Mouse (Mus musculus): ENCODE results near the gene Clec2l. TPM values are rescaled to one million over a fixed set of nuclear protein-coding genes. Genes with fewer than 3 reads are reported as not detected.
"Not testable (repeated sequence)": the region's sequence is repeated elsewhere in the genome, so short reads cannot be mapped to it uniquely, and the experiment has no call there.

The Clec2l gene
- polyA plus RNA-seq, 1 experiment from 2014 or later: 1.0 TPM

DNA sequence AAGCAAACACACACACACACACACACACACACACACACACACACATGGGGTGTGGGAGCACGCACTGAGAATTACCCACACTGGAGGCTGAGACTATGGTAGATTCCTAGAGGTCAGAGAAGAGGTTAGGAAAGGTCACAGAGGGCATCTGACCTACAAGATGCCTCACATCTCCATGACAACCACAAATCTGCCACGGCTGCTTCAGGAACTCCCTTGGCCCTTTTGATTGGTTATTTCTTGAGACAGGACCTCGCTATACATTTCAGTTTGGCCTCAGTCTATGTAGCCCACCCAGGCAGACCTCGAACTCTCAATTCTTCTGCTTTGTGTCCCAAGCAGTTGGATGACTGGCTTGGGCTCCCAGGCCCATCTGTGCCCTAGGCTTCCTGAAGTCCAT, 1.2 kb upstream of the Clec2l start:
- no peak for ATAC-seq (ENCODE audit: low FRiP score, low TSS enrichment)
- Histone ChIP-seq H3K4me2 (replicated peaks; ENCODE audit: low read depth, low read length) (no peak overlapping the region), H3K27ac (ENCODE audit: low read length) (no peak overlapping the region), H3K9me3 (ENCODE audit: low read length) (no peaks in the 10 kb centered on the region), H3K4me3 (ENCODE audit: low read length) (no peak overlapping the region), H3K27me3 (ENCODE audit: insufficient read depth, low read length) (peaks cover 23% of the 10 kb centered on the region), H3K4me1 (ENCODE audit: insufficient read depth, low read length) (no peaks in the 10 kb centered on the region), H3K36me3 (ENCODE audit: insufficient read depth, low read length) (no peaks in the 10 kb centered on the region), H3K9ac (replicated peaks; ENCODE audit: low read length) (no peak overlapping the region)
- WGBS: 75% methylated on average over 4 of the region's 4 CpGs

GRCm38 (mm10) chr6:38669580-38669979, 6.7 kb downstream of the Clec2l start:
- Histone ChIP-seq H3K9ac (replicated peaks; ENCODE audit: low read length) (no peak overlapping the region), H3K27ac (ENCODE audit: low read length) (no peak overlapping the region), H3K4me1 (ENCODE audit: insufficient read depth, low read length) (no peaks in the 10 kb centered on the region), H3K36me3 (ENCODE audit: insufficient read depth, low read length) (no peaks in the 10 kb centered on the region), H3K4me3 (ENCODE audit: low read length) (no peak overlapping the region), H3K9me3 (ENCODE audit: low read length) (no peaks in the 10 kb centered on the region), H3K27me3 (ENCODE audit: insufficient read depth, low read length) (0 out of 2 replicates have a peak, but pooled peaks cover 5% of the 10 kb centered on the region), H3K4me2 (replicated peaks; ENCODE audit: low read depth, low read length) (no peak overlapping the region)
- ATAC-seq (ENCODE audit: low FRiP score, low TSS enrichment): no peak
- 73% methylated on average over 6 of the region's 6 CpGs for WGBS

- H3K4me2 ChIP-seq (replicated peaks; ENCODE audit: low read depth, low read length); H3K9ac ChIP-seq (replicated peaks; ENCODE audit: low read length); H3K27me3 ChIP-seq (ENCODE audit: insufficient read depth, low read length); H3K27ac ChIP-seq (ENCODE audit: low read length); H3K9me3 ChIP-seq (ENCODE audit: low read length); H3K4me1 ChIP-seq (ENCODE audit: insufficient read depth, low read length); H3K36me3 ChIP-seq (ENCODE audit: insufficient read depth, low read length); ATAC-seq (ENCODE audit: low FRiP score, low TSS enrichment); H3K4me3 ChIP-seq (ENCODE audit: low read length): not testable (repeated sequence)
- WGBS: 80% methylated on average over 1 of the region's 1 CpGs
Observed at GRCm38 (mm10) chr6:38670488-38670887, 7.6 kb downstream of the Clec2l start.

- H3K4me3 ChIP-seq (ENCODE audit: low read length): no peak overlapping the region
- 89% methylated on average over 7 of the region's 7 CpGs for WGBS
- no peak overlapping the region for H3K27ac ChIP-seq (ENCODE audit: low read length)
- no peak for ATAC-seq (ENCODE audit: low FRiP score, low TSS enrichment)
- H3K9me3 ChIP-seq (ENCODE audit: low read length): no peaks in the 10 kb centered on the region
- H3K36me3 ChIP-seq (ENCODE audit: insufficient read depth, low read length): no peaks in the 10 kb centered on the region
- H3K9ac ChIP-seq (replicated peaks; ENCODE audit: low read length): no peak overlapping the region
- no peaks in the 10 kb centered on the region for H3K27me3 ChIP-seq (ENCODE audit: insufficient read depth, low read length)
- H3K4me1 ChIP-seq (ENCODE audit: insufficient read depth, low read length): no peaks in the 10 kb centered on the region
- H3K4me2 ChIP-seq (replicated peaks; ENCODE audit: low read depth, low read length): no peak overlapping the region
Observed at GRCm38 (mm10) chr6:38671270-38671669, 8.4 kb downstream of the Clec2l start.

GRCm38 (mm10) chr6:38672011-38672410, 9.1 kb downstream of the Clec2l start:
- Histone ChIP-seq H3K9me3 (ENCODE audit: low read length) (no peaks in the 10 kb centered on the region), H3K4me3 (ENCODE audit: low read length) (no peak overlapping the region), H3K27ac (ENCODE audit: low read length) (no peak overlapping the region), H3K36me3 (ENCODE audit: insufficient read depth, low read length) (no peaks in the 10 kb centered on the region), H3K4me2 (replicated peaks; ENCODE audit: low read depth, low read length) (no peak overlapping the region), H3K27me3 (ENCODE audit: insufficient read depth, low read length) (no peaks in the 10 kb centered on the region), H3K4me1 (ENCODE audit: insufficient read depth, low read length) (no peaks in the 10 kb centered on the region), H3K9ac (replicated peaks; ENCODE audit: low read length) (no peak overlapping the region)
- 74% methylated on average over 3 of the region's 3 CpGs for WGBS
- no peak for ATAC-seq (ENCODE audit: low FRiP score, low TSS enrichment)

- WGBS: 84% methylated on average over 6 of the region's 6 CpGs
- no peak overlapping the region for H3K4me2 ChIP-seq (replicated peaks; ENCODE audit: low read depth, low read length)
- H3K36me3 ChIP-seq (ENCODE audit: insufficient read depth, low read length): no peaks in the 10 kb centered on the region
- no peaks in the 10 kb centered on the region for H3K4me1 ChIP-seq (ENCODE audit: insufficient read depth, low read length)
- no peak overlapping the region for H3K9ac ChIP-seq (replicated peaks; ENCODE audit: low read length)
- H3K9me3 ChIP-seq (ENCODE audit: low read length): no peaks in the 10 kb centered on the region
- no peaks in the 10 kb centered on the region for H3K27me3 ChIP-seq (ENCODE audit: insufficient read depth, low read length)
- no peak for ATAC-seq (ENCODE audit: low FRiP score, low TSS enrichment)
- no peak overlapping the region for H3K4me3 ChIP-seq (ENCODE audit: low read length)
- H3K27ac ChIP-seq (ENCODE audit: low read length): no peak overlapping the region
Observed at GRCm38 (mm10) chr6:38676217-38676616, 13.3 kb downstream of the Clec2l start.

- no peak for ATAC-seq (ENCODE audit: low FRiP score, low TSS enrichment)
- no peaks in the 10 kb centered on the region for H3K36me3 ChIP-seq (ENCODE audit: insufficient read depth, low read length)
- H3K9me3 ChIP-seq (ENCODE audit: low read length): no peaks in the 10 kb centered on the region
- H3K27me3 ChIP-seq (ENCODE audit: insufficient read depth, low read length): no peaks in the 10 kb centered on the region
- no peak overlapping the region for H3K4me2 ChIP-seq (replicated peaks; ENCODE audit: low read depth, low read length)
- 76% methylated on average over 14 of the region's 14 CpGs for WGBS
- no peak overlapping the region for H3K9ac ChIP-seq (replicated peaks; ENCODE audit: low read length)
- H3K27ac ChIP-seq (ENCODE audit: low read length): no peak overlapping the region
- no peak overlapping the region for H3K4me3 ChIP-seq (ENCODE audit: low read length)
- no peaks in the 10 kb centered on the region for H3K4me1 ChIP-seq (ENCODE audit: insufficient read depth, low read length)
Observed at GRCm38 (mm10) chr6:38676723-38677122, 13.9 kb downstream of the Clec2l start.

GRCm38 (mm10) chr6:38677629-38678028, 14.8 kb downstream of the Clec2l start:
- no peak overlapping the region for H3K9ac ChIP-seq (replicated peaks; ENCODE audit: low read length)
- no peaks in the 10 kb centered on the region for H3K36me3 ChIP-seq (ENCODE audit: insufficient read depth, low read length)
- H3K4me3 ChIP-seq (ENCODE audit: low read length): no peak overlapping the region
- no peaks in the 10 kb centered on the region for H3K9me3 ChIP-seq (ENCODE audit: low read length)
- no peak overlapping the region for H3K27ac ChIP-seq (ENCODE audit: low read length)
- no peak overlapping the region for H3K4me2 ChIP-seq (replicated peaks; ENCODE audit: low read depth, low read length)
- no peaks in the 10 kb centered on the region for H3K27me3 ChIP-seq (ENCODE audit: insufficient read depth, low read length)
- 77% methylated on average over 9 of the region's 9 CpGs for WGBS
- no peaks in the 10 kb centered on the region for H3K4me1 ChIP-seq (ENCODE audit: insufficient read depth, low read length)
- ATAC-seq (ENCODE audit: low FRiP score, low TSS enrichment): no peak

GRCm38 (mm10) chr6:38682532-38682931, 19.7 kb downstream of the Clec2l start:
- no peak for ATAC-seq (ENCODE audit: low FRiP score, low TSS enrichment)
- Histone ChIP-seq H3K4me3 (ENCODE audit: low read length) (no peak overlapping the region), H3K4me2 (replicated peaks; ENCODE audit: low read depth, low read length) (no peak overlapping the region), H3K36me3 (ENCODE audit: insufficient read depth, low read length) (peaks cover 4% of the 10 kb centered on the region; the same call in 1 of the 2 replicates), H3K9me3 (ENCODE audit: low read length) (no peaks in the 10 kb centered on the region), H3K27ac (ENCODE audit: low read length) (no peak overlapping the region), H3K27me3 (ENCODE audit: insufficient read depth, low read length) (no peaks in the 10 kb centered on the region), H3K9ac (replicated peaks; ENCODE audit: low read length) (no peak overlapping the region), H3K4me1 (ENCODE audit: insufficient read depth, low read length) (no peaks in the 10 kb centered on the region)
- WGBS: 76% methylated on average over 2 of the region's 2 CpGs

DNA sequence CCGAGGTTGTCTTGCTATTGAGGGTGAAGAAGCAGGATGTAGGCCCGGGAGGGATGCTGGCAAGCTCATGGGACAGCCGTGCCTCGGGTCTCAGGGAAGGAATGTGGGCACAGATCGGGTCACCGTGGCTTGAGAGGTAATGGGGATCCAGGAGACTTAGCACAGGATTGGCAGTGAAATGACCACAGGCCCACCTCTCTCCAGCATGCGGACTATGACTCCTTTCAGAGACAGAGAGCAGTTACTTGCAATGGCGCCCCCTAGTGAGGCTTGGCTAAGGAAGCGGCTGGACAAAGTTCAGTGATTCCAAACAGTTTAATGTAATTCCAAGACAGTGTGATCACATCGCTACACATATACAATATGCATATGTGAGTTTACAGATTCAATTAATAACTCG, 24.3 kb downstream of the Clec2l start:
- H3K4me1 ChIP-seq (ENCODE audit: insufficient read depth, low read length): no peaks in the 10 kb centered on the region
- WGBS: 62% methylated on average over 11 of the region's 11 CpGs
- H3K4me2 ChIP-seq (replicated peaks; ENCODE audit: low read depth, low read length): no peak overlapping the region
- no peak overlapping the region for H3K27ac ChIP-seq (ENCODE audit: low read length)
- H3K27me3 ChIP-seq (ENCODE audit: insufficient read depth, low read length): no peaks in the 10 kb centered on the region
- H3K9ac ChIP-seq (replicated peaks; ENCODE audit: low read length): no peak overlapping the region
- peaks cover 8% of the 10 kb centered on the region; the same call in 1 of the 2 replicates for H3K36me3 ChIP-seq (ENCODE audit: insufficient read depth, low read length)
- H3K4me3 ChIP-seq (ENCODE audit: low read length): no peak overlapping the region
- H3K9me3 ChIP-seq (ENCODE audit: low read length): no peaks in the 10 kb centered on the region
- ATAC-seq (ENCODE audit: low FRiP score, low TSS enrichment): no peak
